Mouse (Mus musculus) NIH3T3 (cell line): Measurements from ENCODE around the gene Pygo2.

ENCODE experiments used
- DNase-seq: peaks from one replicate; pipeline ENCODE4 v3.0.0-alpha.2; 2012; ENCODE audit warnings: low read depth

The Pygo2 gene

DNA sequence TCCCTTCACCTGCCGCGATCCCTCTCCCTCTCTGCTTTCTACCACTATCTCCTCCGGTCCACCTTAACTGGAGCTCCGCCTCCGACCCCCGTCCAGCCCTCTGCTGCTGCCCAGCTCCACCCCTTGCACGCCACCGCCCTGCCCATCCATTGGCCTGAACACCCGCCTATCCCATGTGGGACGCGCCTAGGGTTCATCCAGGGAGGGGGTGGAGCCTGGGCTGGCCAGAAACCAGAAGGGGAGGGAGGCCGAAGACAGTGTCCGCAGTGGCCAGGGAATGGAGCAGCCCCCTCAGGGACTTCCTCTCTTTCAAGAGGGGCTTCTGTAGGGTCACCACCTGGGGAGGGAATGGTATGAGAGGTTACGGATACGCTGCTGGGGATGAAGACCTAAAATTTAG lies 36.4 kb upstream of the Pygo2 start:
- peak; percentile 99 for DNase-seq

GRCm38 (mm10) chr3:89394006-89394893 lies 35.8 kb upstream of the Pygo2 start, which contains the start of gene Zbtb7b:
Gene Zbtb7b, minus strand, starts transcription at chr3:89394776.
- DNase-seq, result peak; percentile 85

DNA sequence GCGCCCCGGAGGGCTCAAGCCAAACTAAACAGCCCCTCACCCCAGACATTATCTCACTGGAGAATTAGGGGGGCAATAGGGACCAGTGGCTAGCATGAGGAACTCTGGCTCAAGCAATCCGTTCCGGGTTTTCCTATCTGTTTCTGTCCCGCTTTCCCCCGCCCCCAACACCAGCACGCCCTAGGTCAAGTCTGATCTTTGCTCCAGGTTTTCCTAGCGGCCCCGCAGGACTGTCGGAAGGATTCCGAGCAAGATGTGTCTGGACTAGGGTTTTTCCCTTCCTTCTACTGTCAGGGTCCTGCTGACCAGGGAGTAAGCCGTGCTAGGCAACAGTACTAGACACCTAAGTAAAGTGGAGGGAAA lies 35.1 kb upstream of the Pygo2 start:
- no peak for DNase-seq

DNA sequence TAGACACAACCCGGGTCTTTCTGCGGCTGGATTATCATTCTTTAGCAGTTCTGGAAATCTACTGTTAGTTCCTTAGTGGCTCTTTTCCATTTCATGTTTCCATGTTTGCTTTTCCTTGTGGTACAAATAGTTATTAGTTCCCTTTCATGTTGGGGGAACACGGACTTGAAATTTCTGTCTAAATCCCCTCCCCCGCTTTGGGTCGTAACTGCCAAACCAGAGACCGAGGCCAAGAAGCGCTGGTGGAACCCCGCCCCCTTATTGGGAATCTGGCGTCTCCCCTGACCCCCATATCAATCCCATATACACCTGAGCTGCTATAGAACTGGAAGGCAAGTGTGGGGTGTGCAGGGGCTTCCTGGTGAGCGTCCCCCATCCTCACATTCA lies 34.6 kb upstream of the Pygo2 start:
- peak; percentile 21 for DNase-seq

DNA sequence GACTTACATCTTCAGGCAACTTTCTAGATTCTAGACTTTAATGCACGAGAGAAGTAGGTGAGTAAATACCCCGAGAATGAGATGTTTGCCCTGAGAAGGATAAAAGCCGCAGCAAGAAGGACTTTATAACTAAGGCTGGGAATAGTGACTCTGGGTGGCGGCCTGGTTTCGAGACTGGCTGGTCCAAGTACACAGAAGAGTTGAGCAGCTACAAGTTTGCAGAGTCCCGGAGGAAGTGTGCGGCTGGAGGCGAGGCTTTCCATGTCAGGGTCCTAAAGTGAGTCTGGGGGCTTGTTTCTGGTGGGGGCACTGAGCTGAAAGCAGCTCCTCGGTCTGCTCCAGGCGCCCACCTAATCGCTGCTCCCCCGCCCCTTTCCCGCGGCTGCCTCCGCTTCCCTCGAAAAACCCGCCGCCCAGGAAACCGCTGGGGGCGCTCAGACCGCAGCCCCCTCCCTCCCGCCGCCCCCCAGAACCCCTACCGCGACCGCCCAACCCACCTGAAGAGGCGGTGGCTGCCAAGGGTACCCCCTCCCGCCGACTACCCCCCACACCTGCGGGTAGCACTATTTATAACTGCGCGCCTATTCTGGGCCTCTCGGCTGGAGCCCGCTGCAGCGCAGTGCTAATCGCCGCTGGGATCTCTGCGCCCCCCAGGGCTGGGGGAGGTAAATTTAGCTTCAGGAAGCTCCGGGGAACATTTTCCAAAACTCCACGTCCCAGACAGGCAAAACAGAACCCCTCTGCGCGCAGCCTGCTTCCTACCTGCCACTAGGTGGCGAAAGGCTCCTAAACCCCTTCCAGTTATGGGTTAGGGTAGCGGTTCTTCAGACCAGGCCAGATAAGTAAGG lies 34.0 kb upstream of the Pygo2 start:
- peak; percentile 93 for DNase-seq

DNA sequence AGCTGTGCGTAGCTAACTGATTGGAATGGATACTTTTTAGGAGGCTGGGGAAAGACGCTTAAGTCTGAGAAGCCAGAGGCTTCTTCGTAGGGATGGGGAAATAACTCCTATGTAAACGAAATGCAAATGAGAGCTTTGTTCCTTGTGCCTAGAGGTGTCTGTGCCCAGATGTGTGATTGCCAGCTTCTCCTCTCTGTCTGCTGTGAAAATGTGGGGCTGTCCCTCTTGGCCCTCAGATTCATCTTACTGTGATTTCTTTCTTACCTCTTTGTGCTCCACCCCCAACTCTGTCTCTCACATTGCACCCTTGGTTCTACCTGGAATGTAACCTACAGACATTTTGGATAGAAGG lies 33.4 kb upstream of the Pygo2 start:
- DNase-seq, result no peak

DNA sequence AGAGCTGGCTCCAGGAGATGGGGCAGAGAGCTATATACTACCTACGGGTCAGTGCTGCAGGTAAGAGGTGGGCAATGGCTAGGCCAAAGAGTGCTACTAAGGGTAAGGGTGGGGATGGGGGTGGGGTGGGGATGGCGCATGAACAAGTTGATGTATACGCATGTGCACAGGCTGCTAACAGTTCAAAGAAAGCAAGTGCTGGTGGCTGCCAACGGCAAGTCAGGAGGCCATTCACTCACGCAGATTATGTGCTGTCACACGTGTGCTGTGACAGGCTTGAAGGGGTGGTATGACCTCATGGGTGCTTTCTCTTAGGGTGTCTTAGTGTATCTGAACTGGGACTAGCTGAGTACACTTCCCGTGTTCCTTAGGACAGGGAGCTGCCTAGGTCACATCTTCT lies 28.7 kb upstream of the Pygo2 start:
- no peak for DNase-seq

DNA sequence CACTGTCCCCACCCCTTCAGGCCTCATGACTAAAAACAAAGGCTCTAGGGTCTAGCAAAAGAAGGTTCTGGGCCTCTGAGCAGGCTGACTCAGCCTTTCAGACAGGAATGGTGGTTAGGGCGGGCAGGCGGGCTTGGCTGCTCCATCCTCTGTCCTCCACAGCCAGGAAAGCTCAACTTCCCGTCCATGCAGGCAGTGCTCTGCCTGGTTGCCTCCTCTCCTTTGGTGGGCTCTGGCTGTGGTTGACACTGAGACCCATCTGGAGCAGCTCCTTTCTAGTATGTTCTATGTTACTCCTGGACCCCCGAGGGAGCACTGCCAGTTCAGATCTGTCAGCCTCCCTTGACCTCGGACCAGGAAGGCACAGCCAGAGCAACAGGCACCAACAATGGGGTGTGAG lies 27.3 kb upstream of the Pygo2 start, which contains the start of gene Lenep:
TSS of gene Lenep (minus strand) at position 101 of the 400 bp plus-strand sequence.
- peak; percentile 55 for DNase-seq

DNA sequence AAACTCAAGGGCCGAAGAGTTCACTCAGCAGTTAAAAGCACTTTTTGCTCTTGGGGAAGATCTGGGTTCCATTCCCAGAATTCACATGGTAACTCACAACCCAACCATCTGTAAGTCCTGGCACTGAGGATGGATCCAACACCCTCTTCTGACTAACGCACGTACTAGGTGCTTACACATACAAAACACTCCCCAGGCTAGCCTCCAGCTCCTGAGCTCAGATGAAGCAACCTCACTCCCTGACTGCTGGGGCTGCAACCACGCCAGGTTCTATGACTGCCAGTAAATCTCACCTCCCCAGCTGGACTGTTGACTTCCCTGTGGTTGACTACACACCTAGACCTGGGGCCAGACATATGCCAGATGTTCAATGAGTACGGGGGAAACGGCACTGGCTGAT lies 23.1 kb upstream of the Pygo2 start:
- DNase-seq, result peak; percentile 62

DNA sequence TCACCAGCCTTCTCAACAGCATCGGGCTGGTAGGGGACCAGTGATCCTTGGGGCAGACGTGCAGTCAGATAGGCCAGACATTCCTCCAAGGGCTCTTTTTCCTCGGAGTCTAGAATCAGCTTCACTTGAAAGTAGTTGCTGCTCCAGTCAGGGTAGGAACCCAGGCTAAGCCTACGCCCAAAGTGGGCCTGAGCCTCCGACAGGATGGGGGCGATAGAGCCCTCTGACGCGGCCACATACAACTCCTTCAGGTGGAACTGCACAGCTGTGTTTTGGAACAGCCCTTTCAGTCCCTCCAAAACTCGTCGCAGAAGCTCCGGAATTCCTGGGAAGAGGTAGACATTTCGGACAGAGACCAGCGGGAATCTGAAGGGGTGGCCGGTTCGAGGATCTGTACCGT lies 21.6 kb upstream of the Pygo2 start:
- no peak for DNase-seq

- DNase-seq, result no peak
These were observed 20.3 kb upstream of the Pygo2 start for GRCm38 (mm10) chr3:89409701-89410100.

GRCm38 (mm10) chr3:89410864-89411263 lies 19.1 kb upstream of the Pygo2 start:
- no peak for DNase-seq

GRCm38 (mm10) chr3:89411490-89412393 lies 18.3 kb upstream of the Pygo2 start, which contains the start of gene Flad1:
Gene Flad1, minus strand, starts transcription at chr3:89411870.
- peak; percentile 100 for DNase-seq

- DNase-seq, result no peak
These were observed 13.9 kb upstream of the Pygo2 start for GRCm38 (mm10) chr3:89416158-89416557.

- DNase-seq, result no peak
These were observed 12.9 kb upstream of the Pygo2 start for GRCm38 (mm10) chr3:89417131-89417530.

DNA sequence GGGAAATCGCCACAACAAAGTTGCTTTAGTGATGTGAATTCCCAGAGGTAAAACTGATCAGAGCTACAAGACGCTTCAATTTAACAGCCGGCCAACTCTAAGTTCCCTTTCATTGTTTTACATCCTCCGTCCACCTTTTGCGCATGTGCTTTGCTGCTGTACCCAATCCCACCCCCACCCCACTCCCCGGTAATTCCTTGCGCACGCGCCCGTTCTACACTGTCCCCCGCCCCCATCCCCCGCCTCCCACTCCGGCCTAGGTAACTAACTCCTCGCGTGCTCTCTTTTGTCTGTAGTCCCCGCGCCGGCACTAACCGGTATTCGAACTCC lies 12.2 kb upstream of the Pygo2 start:
- DNase-seq, result no peak

GRCm38 (mm10) chr3:89418170-89418860 lies 11.7 kb upstream of the Pygo2 start, which contains the start of the genes Cks1b and Shc1:
Gene Cks1b, minus strand, starts transcription at chr3:89418383.
Gene Shc1, plus strand, starts transcription at chr3:89418443.
- peak; percentile 99 for DNase-seq

DNA sequence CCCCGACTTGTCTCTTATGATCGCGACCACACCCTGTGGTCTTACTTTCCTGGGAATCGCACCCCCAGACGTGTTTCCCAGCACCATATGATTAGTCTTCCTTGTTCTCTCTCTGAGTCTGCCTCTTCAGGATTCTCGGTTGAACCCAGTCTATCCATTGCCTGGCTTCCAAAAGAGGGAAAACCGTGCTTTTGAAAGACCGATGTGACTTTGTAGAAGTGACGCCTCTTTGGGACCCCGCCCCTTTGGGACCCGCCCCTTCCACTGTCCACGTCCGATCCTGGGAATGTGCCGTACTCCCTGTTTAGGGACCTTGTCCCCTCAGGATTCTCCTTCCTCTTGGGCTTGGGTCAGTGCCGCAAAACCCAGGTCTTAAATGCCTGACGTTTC lies 11.2 kb upstream of the Pygo2 start:
- DNase-seq, result peak; percentile 86

- DNase-seq, result peak; percentile 92
These were observed 10.4 kb upstream of the Pygo2 start for GRCm38 (mm10) chr3:89419571-89419970.

DNA sequence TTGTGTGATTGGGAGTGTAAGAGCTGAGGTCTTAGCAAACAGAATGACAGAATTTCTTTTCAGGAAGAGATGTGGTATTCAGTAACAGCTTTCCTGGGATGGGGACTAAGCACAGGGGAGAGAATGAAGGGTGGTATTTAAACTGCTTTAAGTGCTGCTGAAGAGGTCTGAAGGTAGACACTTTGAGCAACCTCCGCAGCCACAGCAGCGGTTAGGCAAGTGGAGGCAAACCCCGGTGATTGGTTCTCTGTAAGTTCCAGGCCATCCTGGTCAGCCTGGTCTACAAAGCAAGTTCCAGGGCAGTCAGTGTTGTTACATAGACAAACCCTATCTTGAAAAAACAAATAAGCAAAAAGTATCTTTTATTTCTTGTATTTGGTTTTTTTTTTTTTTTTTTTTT lies 10.0 kb upstream of the Pygo2 start:
- DNase-seq, result peak; percentile 46

- peak; percentile 19 for DNase-seq
These were observed 9.6 kb upstream of the Pygo2 start for GRCm38 (mm10) chr3:89420421-89420820.
